Mouse (Mus musculus): Measurements from ENCODE around the gene Tmem39a. TPM values are rescaled to one million over a fixed set of nuclear protein-coding genes. Genes with fewer than 3 reads are reported as not detected.

Tmem39a gene
- 127 and 143 TPM in 2 replicates for polyA plus RNA-seq (2011; ENCODE audit: insufficient read length, low read depth, missing spikeins)

- Histone ChIP-seq H3K4me1 (ENCODE audit: control insufficient read depth, insufficient read depth, low read length) (no peaks in the 10 kb centered on the region; the same call in 1 of the 2 replicates), H3K4me3 (ENCODE audit: insufficient read depth, low read length) (no peak within 1 kb of the TSS), H3K27ac (ENCODE audit: insufficient read depth, low read length) (no peak within 1 kb of the TSS)
- TF ChIP-seq CTCF (IDR thresholded peaks at IDR 0.05; ENCODE audit: borderline replicate concordance, insufficient read depth, low read length) (no peak), POLR2A (IDR thresholded peaks at IDR 0.05; ENCODE audit: low read depth, low read length) (no peak)
Observed at GRCm38 (mm10) chr16:38558221-38558748, at the start of gene Tmem39a. Gene Tmem39a, plus strand, starts transcription at chr16:38558698.

- TF ChIP-seq CTCF (IDR thresholded peaks at IDR 0.05; ENCODE audit: borderline replicate concordance, insufficient read depth, low read length) (no peak), POLR2A (IDR thresholded peaks at IDR 0.05; ENCODE audit: low read depth, low read length) (no peak)
- Histone ChIP-seq H3K4me3 (ENCODE audit: insufficient read depth, low read length) (no peak overlapping the region), H3K27ac (ENCODE audit: insufficient read depth, low read length) (no peak overlapping the region), H3K4me1 (ENCODE audit: control insufficient read depth, insufficient read depth, low read length) (no peaks in the 10 kb centered on the region)
Observed at GRCm38 (mm10) chr16:38510846-38511245, 47.7 kb upstream of the Tmem39a start.

- Histone ChIP-seq H3K4me1 (ENCODE audit: control insufficient read depth, insufficient read depth, low read length) (peaks cover 5% of the 10 kb centered on the region), H3K27ac (ENCODE audit: insufficient read depth, low read length) (no peak overlapping the region), H3K4me3 (ENCODE audit: insufficient read depth, low read length) (no peak overlapping the region)
- TF ChIP-seq POLR2A (IDR thresholded peaks at IDR 0.05; ENCODE audit: low read depth, low read length) (no peak), CTCF (IDR thresholded peaks at IDR 0.05; ENCODE audit: borderline replicate concordance, insufficient read depth, low read length) (no peak)
Observed at GRCm38 (mm10) chr16:38519140-38519539, 39.4 kb upstream of the Tmem39a start.

- Histone ChIP-seq H3K4me1 (ENCODE audit: control insufficient read depth, insufficient read depth, low read length) (peaks cover 5% of the 10 kb centered on the region), H3K27ac (ENCODE audit: insufficient read depth, low read length) (peak overlapping the region; percentile 22; the same call in 1 of the 2 replicates), H3K4me3 (ENCODE audit: insufficient read depth, low read length) (peak overlapping the region; percentile 70)
- TF ChIP-seq CTCF (IDR thresholded peaks at IDR 0.05; ENCODE audit: borderline replicate concordance, insufficient read depth, low read length) = no peak
- TF ChIP-seq POLR2A (IDR thresholded peaks at IDR 0.05; ENCODE audit: low read depth, low read length) = no peak
Observed at GRCm38 (mm10) chr16:38521211-38521987, 37.1 kb upstream of the Tmem39a start.

- peak; percentile 94 for TF ChIP-seq POLR2A (IDR thresholded peaks at IDR 0.05; ENCODE audit: low read depth, low read length)
- no peak for TF ChIP-seq CTCF (IDR thresholded peaks at IDR 0.05; ENCODE audit: borderline replicate concordance, insufficient read depth, low read length)
- Histone ChIP-seq H3K4me1 (ENCODE audit: control insufficient read depth, insufficient read depth, low read length) (peaks cover 5% of the 10 kb centered on the region), H3K27ac (ENCODE audit: insufficient read depth, low read length) (peak within 1 kb of the TSS; percentile 97), H3K4me3 (ENCODE audit: insufficient read depth, low read length) (peak within 1 kb of the TSS; percentile 81)
Observed at GRCm38 (mm10) chr16:38522129-38523084, 36.1 kb upstream of the Tmem39a start, which contains the start of gene Timmdc1. Gene Timmdc1, minus strand, starts transcription at chr16:38522663.

- TF ChIP-seq CTCF (IDR thresholded peaks at IDR 0.05; ENCODE audit: borderline replicate concordance, insufficient read depth, low read length) (no peak), POLR2A (IDR thresholded peaks at IDR 0.05; ENCODE audit: low read depth, low read length) (no peak)
- Histone ChIP-seq H3K27ac (ENCODE audit: insufficient read depth, low read length) (no peak overlapping the region), H3K4me3 (ENCODE audit: insufficient read depth, low read length) (no peak overlapping the region), H3K4me1 (ENCODE audit: control insufficient read depth, insufficient read depth, low read length) (no peaks in the 10 kb centered on the region)
Observed at GRCm38 (mm10) chr16:38526264-38526663, 32.2 kb upstream of the Tmem39a start.

DNA sequence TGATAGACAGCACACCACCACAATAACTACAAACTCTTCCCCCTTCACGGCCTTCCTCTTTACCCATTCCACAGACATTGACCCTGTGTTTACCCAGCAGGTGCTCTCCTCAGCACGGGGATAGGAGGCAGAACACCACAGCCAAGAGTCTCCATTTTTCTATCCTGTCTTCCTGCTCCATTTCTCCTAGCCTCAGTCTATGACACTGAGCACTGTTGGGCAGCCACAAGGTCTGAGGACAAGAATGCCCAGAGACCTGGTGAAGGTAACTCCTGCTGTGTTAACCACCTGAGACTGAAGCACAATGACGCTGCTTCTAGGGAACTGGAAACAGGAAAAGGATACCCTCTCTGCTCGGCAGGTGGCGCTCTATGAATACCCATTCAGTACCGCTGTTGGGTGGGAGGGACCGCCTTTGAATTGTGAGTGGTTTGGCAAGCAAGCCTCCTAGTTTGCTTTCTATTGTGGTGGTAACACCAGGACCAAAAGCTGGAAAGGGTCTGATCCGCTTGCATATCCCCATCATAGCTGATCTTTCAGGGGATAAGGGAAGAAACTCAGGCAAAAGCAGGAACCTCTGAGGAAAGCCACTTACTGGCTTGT, 21.9 kb upstream of the Tmem39a start:
- no peaks in the 10 kb centered on the region for H3K4me1 ChIP-seq (ENCODE audit: control insufficient read depth, insufficient read depth, low read length)
- H3K27ac ChIP-seq (ENCODE audit: insufficient read depth, low read length) = no peak overlapping the region
- no peak overlapping the region for H3K4me3 ChIP-seq (ENCODE audit: insufficient read depth, low read length)
- TF ChIP-seq CTCF (IDR thresholded peaks at IDR 0.05; ENCODE audit: borderline replicate concordance, insufficient read depth, low read length) (peak; percentile 43; the same call in 1 of the 2 replicates), POLR2A (IDR thresholded peaks at IDR 0.05; ENCODE audit: low read depth, low read length) (no peak)

GRCm38 (mm10) chr16:38538716-38539380, 19.6 kb upstream of the Tmem39a start:
- no peak overlapping the region for H3K27ac ChIP-seq (ENCODE audit: insufficient read depth, low read length)
- TF ChIP-seq POLR2A (IDR thresholded peaks at IDR 0.05; ENCODE audit: low read depth, low read length) (no peak), CTCF (IDR thresholded peaks at IDR 0.05; ENCODE audit: borderline replicate concordance, insufficient read depth, low read length) (no peak)
- no peak overlapping the region for H3K4me3 ChIP-seq (ENCODE audit: insufficient read depth, low read length)
- no peaks in the 10 kb centered on the region for H3K4me1 ChIP-seq (ENCODE audit: control insufficient read depth, insufficient read depth, low read length)
